20 mouse cellular contexts compared by ENCODE assay signal in the genomic region with DNA sequence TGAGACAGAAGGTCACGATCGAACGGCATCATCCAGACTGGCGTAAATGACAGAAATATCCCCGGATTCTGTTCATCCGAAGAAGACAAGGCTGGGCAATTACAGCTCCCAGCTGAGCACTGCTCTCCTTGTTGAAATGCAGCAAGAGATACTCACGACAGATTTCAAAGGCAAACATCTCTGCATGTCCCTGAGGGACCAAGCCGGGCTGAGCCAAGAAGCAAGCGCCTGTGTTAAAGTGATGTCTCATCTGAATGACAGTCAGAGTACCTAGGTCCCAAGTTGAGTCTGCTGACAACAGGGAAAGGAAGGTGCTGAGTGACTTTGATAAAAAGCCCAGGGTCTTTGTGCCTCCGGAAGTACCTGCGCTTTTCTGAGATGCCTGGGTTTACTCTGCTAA.
DNase-seq lines count a peak whose midpoint lies in the region; ATAC-seq and TF ChIP-seq lines count a peak whose summit lies in the region.
"Had no signal": no experiment of that assay in that cellular context is flagged by ENCODE, and none has a peak within 500 bp of the region (broad histone marks: within the 10 kb centered on the region; RNA-seq: fewer than 3 reads in every experiment).

No protein-coding gene starts in this region.

- H3K36me3 ChIP-seq in neural tube, embryonic 13.5 days = no peaks in the 10 kb centered on the region
- H3K36me3 ChIP-seq in hindbrain, postnatal 0 days (ENCODE audit: insufficient read depth, low read length) = no peaks in the 10 kb centered on the region
- H3K36me3 ChIP-seq: embryonic facial prominence, embryonic 10.5 days; heart, embryonic 13.5 days; limb, embryonic 13.5 days; lung, embryonic 15.5 days; stomach, embryonic 15.5 days had no signal

- H3K4me2 ChIP-seq in neural tube, embryonic 13.5 days = no peak overlapping the region
- H3K4me2 ChIP-seq in hindbrain, postnatal 0 days (ENCODE audit: low read depth, low read length) = peak overlapping the region; percentile 57
- H3K4me2 ChIP-seq: heart, embryonic 13.5 days; limb, embryonic 13.5 days; lung, embryonic 15.5 days; stomach, embryonic 15.5 days had no signal

- DNase-seq in frontal cortex, adult 2 months (ENCODE audit: extremely low spot score in 1 of 2, low spot score in 1 of 2) = no peak
- no peak for DNase-seq in neural tube, embryonic 10.5 days (ENCODE audit: extremely low spot score, low spot score)
- DNase-seq in hindbrain, postnatal 0 days (ENCODE audit: low spot score) = no peak
- no peak for DNase-seq in spleen, adult 18-20 months
- no peak for DNase-seq in urinary bladder, postnatal 10 days (ENCODE audit: low spot score)
- DNase-seq: gastrocnemius, postnatal 14 days; heart, adult 18-20 months; kidney, adult 9 months; kidney, postnatal 36 days; lung, postnatal 4 days; right cerebral cortex, postnatal 14 days; thymus, adult 2 months had no signal

- H3K9ac ChIP-seq in neural tube, embryonic 13.5 days = peak overlapping the region; percentile 17; the same call in 1 of the 2 replicates
- 0 out of 2 replicates have a peak overlapping the region, but pooled peaks have one; percentile 18 for H3K9ac ChIP-seq in hindbrain, postnatal 0 days (replicated peaks; ENCODE audit: low read length)
- H3K9ac ChIP-seq: heart, embryonic 13.5 days; limb, embryonic 13.5 days; liver, embryonic 14.5 days; lung, embryonic 15.5 days; stomach, embryonic 15.5 days had no signal

- no peak for TF ChIP-seq CTCF in hindbrain, postnatal 0 days (IDR thresholded peaks at IDR 0.05; ENCODE audit: low read depth)

- WGBS in neural tube, embryonic 13.5 days = 67% methylated on average over 11 of the region's 11 CpGs
- 59% methylated on average over 11 of the region's 11 CpGs for WGBS in hindbrain, postnatal 0 days

- no peak overlapping the region for H3K27ac ChIP-seq in neural tube, embryonic 13.5 days (replicated peaks)
- H3K27ac ChIP-seq in hindbrain, postnatal 0 days = no peak overlapping the region
- H3K27ac ChIP-seq: embryonic facial prominence, embryonic 10.5 days; heart, embryonic 13.5 days; limb, embryonic 13.5 days; liver, embryonic 14.5 days; lung, embryonic 15.5 days; stomach, embryonic 15.5 days had no signal

- H3K27me3 ChIP-seq in neural tube, embryonic 13.5 days = no peaks in the 10 kb centered on the region
- no peaks in the 10 kb centered on the region for H3K27me3 ChIP-seq in hindbrain, postnatal 0 days (ENCODE audit: insufficient read depth, low read length)
- H3K27me3 ChIP-seq: limb, embryonic 13.5 days; lung, embryonic 15.5 days; stomach, embryonic 15.5 days had no signal

- 0 out of 2 replicates have a peak, but pooled peaks have one; percentile 17 for ATAC-seq in frontal cortex, adult (ENCODE audit: low TSS enrichment)
- ATAC-seq in neural tube, embryonic 13.5 days (ENCODE audit: low read depth) = no peak
- no peak for ATAC-seq in hindbrain, postnatal 0 days

- no peak overlapping the region for H3K4me3 ChIP-seq in neural tube, embryonic 13.5 days
- 0 out of 2 replicates have a peak overlapping the region, but pooled peaks have one; percentile 10 for H3K4me3 ChIP-seq in hindbrain, postnatal 0 days (ENCODE audit: low read length)
- H3K4me3 ChIP-seq: embryonic facial prominence, embryonic 10.5 days; heart, embryonic 13.5 days; limb, embryonic 13.5 days; lung, embryonic 15.5 days; stomach, embryonic 15.5 days had no signal

- no peaks in the 10 kb centered on the region for H3K9me3 ChIP-seq in neural tube, embryonic 13.5 days
- H3K9me3 ChIP-seq in hindbrain, postnatal 0 days (ENCODE audit: low read length) = no peaks in the 10 kb centered on the region
- H3K9me3 ChIP-seq: embryonic facial prominence, embryonic 10.5 days; heart, embryonic 13.5 days; limb, embryonic 13.5 days; lung, embryonic 15.5 days; stomach, embryonic 15.5 days had no signal

- peaks cover 42% of the 10 kb centered on the region for H3K4me1 ChIP-seq in neural tube, embryonic 13.5 days (replicated peaks)
- H3K4me1 ChIP-seq in hindbrain, postnatal 0 days (ENCODE audit: insufficient read depth, low read length) = peaks cover 17% of the 10 kb centered on the region; the same call in 1 of the 2 replicates
